Mouse (Mus musculus) C2C12 (cell line): Measurements from ENCODE around the gene Gm20388. TPM values are rescaled to one million over a fixed set of nuclear protein-coding genes. Genes with fewer than 3 reads are reported as not detected.

ENCODE experiments used
- H3K27me3 ChIP-seq: one replicate; pipeline ENCODE4 v1.6.1; 2011; ENCODE audit not compliant: control insufficient read depth, insufficient read depth, insufficient read length
- H3K36me3 ChIP-seq: one replicate; pipeline ENCODE4 v1.6.1; 2011; ENCODE audit not compliant: control insufficient read depth, insufficient read depth
- H3K4me3 ChIP-seq: one replicate; pipeline ENCODE4 v1.5.1; 2011; ENCODE audit warnings: mild to moderate bottlenecking, control low read depth; ENCODE audit not compliant: poor library complexity, insufficient read depth, severe bottlenecking
- H3K79me2 ChIP-seq: one replicate; pipeline ENCODE4 v1.6.1; 2011; ENCODE audit not compliant: control insufficient read depth, insufficient read depth
- H3K79me3 ChIP-seq: one replicate; pipeline ENCODE4 v1.6.1; 2011; ENCODE audit warnings: low read depth, control low read depth
- H3ac ChIP-seq: one replicate; pipeline ENCODE3; 2011; ENCODE audit warnings: low read depth; ENCODE audit not compliant: control insufficient read depth, insufficient read length
- CEBPB ChIP-seq: IDR thresholded peaks from one replicate; pipeline ENCODE4 v1.6.1; 2011; ENCODE audit warnings: low read depth, mild to moderate bottlenecking, control low read depth, moderate library complexity
- CTCF ChIP-seq: IDR thresholded peaks from one replicate; pipeline ENCODE4 v1.5.1; 2011; ENCODE audit not compliant: control insufficient read depth, insufficient read depth, insufficient read length
- FOSL1 ChIP-seq: IDR thresholded peaks from one replicate; pipeline ENCODE4 v1.8.0; 2011; ENCODE audit warnings: mild to moderate bottlenecking, low read length; ENCODE audit not compliant: poor library complexity, insufficient read depth, severe bottlenecking
- MAX ChIP-seq: IDR thresholded peaks from one replicate; pipeline ENCODE4 v1.6.1; 2011; ENCODE audit warnings: mild to moderate bottlenecking, control low read depth
- MYOD1 ChIP-seq: IDR thresholded peaks from one replicate; pipeline ENCODE4 v1.6.1; 2011; ENCODE audit warnings: low read depth; ENCODE audit not compliant: control insufficient read depth, insufficient read length
- MYOG ChIP-seq: IDR thresholded peaks from one replicate; pipeline ENCODE4 v1.6.1; 2011; ENCODE audit not compliant: control insufficient read depth, insufficient read length; ENCODE audit errors: extremely low read depth
- USF1 ChIP-seq: IDR thresholded peaks from one replicate; pipeline ENCODE4 v1.6.1; 2011; ENCODE audit warnings: low read depth, mild to moderate bottlenecking, control low read depth, moderate library complexity
- polyA plus RNA-seq: library from polyadenylated mRNA; unstranded; fragments of >200 nt; fragmentation: generic; extraction: Trizol; gene quantifications from one replicate; pipeline ENCODE4 v1.2.1, GENCODE M21; 2012; ENCODE audit warnings: missing spikeins

The Gm20388 gene
- polyA plus RNA-seq, 1 experiment = 15.0 TPM

DNA sequence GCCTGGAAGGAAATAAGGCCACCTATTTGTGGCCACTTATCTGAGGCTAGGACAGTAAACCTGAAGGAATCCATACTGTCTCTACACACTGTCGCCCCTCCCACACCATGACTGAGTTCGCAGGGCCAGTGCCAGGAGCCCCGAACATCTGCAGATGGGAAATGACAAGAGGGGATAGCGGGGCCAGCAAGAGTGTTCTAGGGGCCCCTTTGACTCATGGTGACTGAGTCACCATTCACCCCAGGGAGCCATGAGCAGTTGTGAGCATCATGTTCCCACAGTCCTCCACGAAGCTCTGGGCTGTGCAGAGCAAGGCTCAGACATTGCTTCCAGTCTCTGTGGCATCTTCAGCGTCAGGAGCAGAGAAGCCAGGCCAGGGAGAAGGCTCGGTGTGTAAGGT lies 2268.7 kb downstream of the Gm20388 start:
- no peak overlapping the region for H3K4me3 ChIP-seq
- no peaks in the 10 kb centered on the region for H3K36me3 ChIP-seq
- no peak for TF ChIP-seq USF1
- TF ChIP-seq FOSL1 = peak; percentile 87
- TF ChIP-seq MYOD1 = peak; percentile 13
- TF ChIP-seq MAX = no peak
- TF ChIP-seq MYOG = no peak
- no peak for TF ChIP-seq CTCF
- no peak for TF ChIP-seq CEBPB
- no peak overlapping the region for H3ac ChIP-seq
- no peaks in the 10 kb centered on the region for H3K79me2 ChIP-seq
- H3K27me3 ChIP-seq = no peaks in the 10 kb centered on the region
- no peaks in the 10 kb centered on the region for H3K79me3 ChIP-seq

DNA sequence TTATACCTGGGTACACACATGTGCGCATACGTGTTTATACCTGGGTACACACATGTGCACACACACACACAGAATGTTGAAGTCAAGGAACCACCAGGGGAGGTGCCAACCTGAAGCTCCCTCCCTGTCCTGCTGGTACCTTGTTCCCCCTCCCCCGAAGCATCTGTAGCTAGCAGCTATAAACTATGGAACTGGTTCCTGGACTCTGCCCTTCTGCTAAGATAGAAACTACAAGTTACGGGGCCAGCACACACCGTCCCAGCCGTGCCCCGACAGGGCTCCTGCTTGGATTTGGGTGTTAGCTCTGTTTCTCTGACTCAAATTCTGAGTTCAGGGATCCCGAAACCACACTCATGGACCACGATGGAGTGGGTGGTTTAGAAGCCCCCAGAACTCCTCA lies 2269.5 kb downstream of the Gm20388 start:
- Histone ChIP-seq H3ac (no peak overlapping the region), H3K4me3 (no peak overlapping the region), H3K79me2 (no peaks in the 10 kb centered on the region), H3K79me3 (no peaks in the 10 kb centered on the region), H3K36me3 (no peaks in the 10 kb centered on the region), H3K27me3 (no peaks in the 10 kb centered on the region)
- TF ChIP-seq USF1 = no peak
- no peak for TF ChIP-seq MYOG
- TF ChIP-seq FOSL1 = no peak
- no peak for TF ChIP-seq CTCF
- TF ChIP-seq MYOD1 = no peak
- TF ChIP-seq MAX = no peak
- no peak for TF ChIP-seq CEBPB

DNA sequence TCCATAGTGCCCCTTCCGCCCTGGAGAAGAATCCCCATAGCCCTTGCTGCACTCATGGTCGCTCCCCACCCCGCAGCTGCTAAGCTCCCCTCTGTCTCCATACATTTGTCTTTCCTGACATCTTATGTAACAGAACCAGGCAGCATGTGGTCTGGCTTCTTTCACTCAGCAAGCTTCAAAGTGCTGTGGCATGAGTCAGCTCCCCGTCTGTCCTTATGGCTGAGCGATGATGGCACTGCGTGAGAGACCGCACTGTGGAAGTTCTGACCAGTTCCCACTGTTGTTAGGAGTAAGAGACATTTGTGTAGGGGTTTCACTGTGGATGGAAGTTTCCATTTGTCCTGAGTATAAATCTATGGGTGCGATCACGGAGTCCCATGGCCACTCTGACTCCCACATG lies 2270.8 kb downstream of the Gm20388 start:
- no peaks in the 10 kb centered on the region for H3K79me2 ChIP-seq
- H3ac ChIP-seq = peak overlapping the region; percentile 21
- no peak overlapping the region for H3K4me3 ChIP-seq
- H3K79me3 ChIP-seq = no peaks in the 10 kb centered on the region
- TF ChIP-seq CTCF (no peak), MYOG (no peak), CEBPB (peak; percentile 51), MAX (peak; percentile 89), FOSL1 (peak; percentile 50), USF1 (peak; percentile 23), MYOD1 (peak; percentile 77)
- H3K27me3 ChIP-seq = no peaks in the 10 kb centered on the region
- H3K36me3 ChIP-seq = no peaks in the 10 kb centered on the region

DNA sequence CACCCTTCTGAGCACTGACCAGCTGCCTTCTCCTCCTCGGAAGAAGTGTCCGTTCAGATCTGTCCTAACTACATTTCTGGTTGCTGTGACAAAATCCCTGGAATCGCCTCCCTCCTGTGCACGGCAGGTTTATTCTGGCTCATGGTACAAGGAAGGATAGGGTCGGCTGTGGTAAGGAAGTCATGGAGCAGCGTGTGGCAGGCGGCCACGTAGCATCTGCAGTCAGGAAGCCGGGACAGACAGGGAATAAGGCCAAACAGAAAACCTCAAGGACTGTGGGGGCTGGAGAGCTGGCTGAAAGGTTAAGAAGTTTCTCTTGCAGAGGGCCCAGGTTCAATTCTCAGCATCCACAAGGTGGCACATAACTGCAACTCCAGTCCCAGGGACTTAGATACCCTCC lies 2271.3 kb downstream of the Gm20388 start:
- peak overlapping the region; percentile 21 for H3ac ChIP-seq
- no peaks in the 10 kb centered on the region for H3K79me3 ChIP-seq
- H3K79me2 ChIP-seq = no peaks in the 10 kb centered on the region
- H3K4me3 ChIP-seq = no peak overlapping the region
- TF ChIP-seq CEBPB = no peak
- no peak for TF ChIP-seq MYOD1
- no peak for TF ChIP-seq MYOG
- no peak for TF ChIP-seq FOSL1
- TF ChIP-seq MAX = no peak
- H3K27me3 ChIP-seq = no peaks in the 10 kb centered on the region
- no peaks in the 10 kb centered on the region for H3K36me3 ChIP-seq

DNA sequence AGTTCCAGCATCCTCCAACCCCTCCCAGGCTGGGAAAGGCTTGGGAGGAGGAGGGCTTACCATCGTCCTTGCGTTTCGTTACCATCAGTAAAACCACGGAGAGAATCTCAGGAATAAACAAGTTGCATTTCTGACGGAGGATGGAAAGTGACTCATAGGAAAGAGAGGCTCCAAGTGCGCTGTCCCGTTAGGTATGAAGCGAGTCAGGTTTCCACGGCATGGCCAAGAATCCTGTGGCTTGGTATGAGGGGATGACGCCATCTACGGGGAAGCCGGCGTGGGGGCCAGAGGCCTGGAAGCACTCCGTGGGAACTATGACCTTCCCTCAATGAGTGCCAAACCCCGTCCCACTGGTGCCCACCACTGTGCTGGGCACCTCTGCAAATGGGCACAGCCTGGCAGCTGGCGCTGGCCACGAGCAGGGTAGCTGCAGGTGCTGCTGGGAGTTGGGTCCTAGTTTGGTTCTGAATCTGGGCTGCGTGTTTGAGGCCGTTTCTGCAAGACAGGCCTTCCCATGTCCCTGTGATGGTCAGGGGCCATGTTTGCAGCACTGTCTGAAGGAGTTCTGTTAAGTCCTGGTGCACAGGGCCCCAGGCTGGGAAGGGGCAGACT lies 2275.8 kb downstream of the Gm20388 start:
- H3K36me3 ChIP-seq = no peaks in the 10 kb centered on the region
- H3K79me2 ChIP-seq = no peaks in the 10 kb centered on the region
- no peak overlapping the region for H3K4me3 ChIP-seq
- no peaks in the 10 kb centered on the region for H3K79me3 ChIP-seq
- no peak overlapping the region for H3ac ChIP-seq
- TF ChIP-seq USF1 (no peak), MYOG (no peak), CTCF (no peak), FOSL1 (peak; percentile 35), MAX (peak; percentile 71), MYOD1 (peak; percentile 46), CEBPB (no peak)
- H3K27me3 ChIP-seq = no peaks in the 10 kb centered on the region
